Mouse (Mus musculus): ENCODE results near the gene Zfp385b. TPM values are rescaled to one million over a fixed set of nuclear protein-coding genes. Genes with fewer than 3 reads are reported as not detected.

Gene Zfp385b
- polyA plus RNA-seq, 1 experiment from 2014 or later = 2.8 TPM

GRCm38 (mm10) chr2:77618686-77619085, 200.8 kb downstream of the Zfp385b start:
- H3K4me2 ChIP-seq = no peak overlapping the region
- DNase-seq (ENCODE audit: low spot score) = no peak
- H3K27ac ChIP-seq (ENCODE audit: low read depth, low read length) = no peak overlapping the region
- H3K4me1 ChIP-seq (replicated peaks; ENCODE audit: control insufficient read depth, insufficient read depth, low read length) = no peaks in the 10 kb centered on the region
- no peak overlapping the region for H3K9ac ChIP-seq (ENCODE audit: low read depth, low read length)
- no peak for ATAC-seq (replicated peaks; ENCODE audit: low FRiP score)
- H3K4me3 ChIP-seq (ENCODE audit: low read depth, low read length) = no peak overlapping the region
- whole genome bisulfite sequencing = 82% methylated on average over 4 of the region's 4 CpGs
- no peaks in the 10 kb centered on the region for H3K9me3 ChIP-seq (ENCODE audit: control insufficient read depth, low read length)
- H3K27me3 ChIP-seq (replicated peaks; ENCODE audit: control insufficient read depth, insufficient read depth, low read length) = no peaks in the 10 kb centered on the region
- H3K36me3 ChIP-seq (ENCODE audit: control insufficient read depth, insufficient read depth, low read length) = no peaks in the 10 kb centered on the region

GRCm38 (mm10) chr2:77610303-77610991, 209.0 kb downstream of the Zfp385b start:
- ATAC-seq (replicated peaks; ENCODE audit: low FRiP score) (no peak), DNase-seq (ENCODE audit: low spot score) (no peak)
- no peak overlapping the region for H3K27ac ChIP-seq (ENCODE audit: low read depth, low read length)
- H3K4me1 ChIP-seq (replicated peaks; ENCODE audit: control insufficient read depth, insufficient read depth, low read length) = no peaks in the 10 kb centered on the region
- H3K36me3 ChIP-seq (ENCODE audit: control insufficient read depth, insufficient read depth, low read length) = no peaks in the 10 kb centered on the region
- H3K4me3 ChIP-seq (ENCODE audit: low read depth, low read length) = no peak overlapping the region
- no peak overlapping the region for H3K4me2 ChIP-seq
- no peaks in the 10 kb centered on the region for H3K27me3 ChIP-seq (replicated peaks; ENCODE audit: control insufficient read depth, insufficient read depth, low read length)
- 72% methylated on average over 7 of the region's 7 CpGs for WGBS
- H3K9me3 ChIP-seq (ENCODE audit: control insufficient read depth, low read length) = no peaks in the 10 kb centered on the region
- no peak overlapping the region for H3K9ac ChIP-seq (ENCODE audit: low read depth, low read length)

- DNase-seq (ENCODE audit: low spot score) = no peak
- H3K4me1 ChIP-seq (replicated peaks; ENCODE audit: control insufficient read depth, insufficient read depth, low read length) = no peaks in the 10 kb centered on the region
- no peak overlapping the region for H3K27ac ChIP-seq (ENCODE audit: low read depth, low read length)
- no peak for ATAC-seq (replicated peaks; ENCODE audit: low FRiP score)
- H3K9me3 ChIP-seq (ENCODE audit: control insufficient read depth, low read length) = no peaks in the 10 kb centered on the region
- H3K36me3 ChIP-seq (ENCODE audit: control insufficient read depth, insufficient read depth, low read length) = no peaks in the 10 kb centered on the region
- H3K27me3 ChIP-seq (replicated peaks; ENCODE audit: control insufficient read depth, insufficient read depth, low read length) = no peaks in the 10 kb centered on the region
- no peak overlapping the region for H3K9ac ChIP-seq (ENCODE audit: low read depth, low read length)
- no peak overlapping the region for H3K4me3 ChIP-seq (ENCODE audit: low read depth, low read length)
- WGBS = 66% methylated on average over 5 of the region's 5 CpGs
- no peak overlapping the region for H3K4me2 ChIP-seq
These were observed 210.0 kb downstream of the Zfp385b start for GRCm38 (mm10) chr2:77609452-77609851.

DNA sequence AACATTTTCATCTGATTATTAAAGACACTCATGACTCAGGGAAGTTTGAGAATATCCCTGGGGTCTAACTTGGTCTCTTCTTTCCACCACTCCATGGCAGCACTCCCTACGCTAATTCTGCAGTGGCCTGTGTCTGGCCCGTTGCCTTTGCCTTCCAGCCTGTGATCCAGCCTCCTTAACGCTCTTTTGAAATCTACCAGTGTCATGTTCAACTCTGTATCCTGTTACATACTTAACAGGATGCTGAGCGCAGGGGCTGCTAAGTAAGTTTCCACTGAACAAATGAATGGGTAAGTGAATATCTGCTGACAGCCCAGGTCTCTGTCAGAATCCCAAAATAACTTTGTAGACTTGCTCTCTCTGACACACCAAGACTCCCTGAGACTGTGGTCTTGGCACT, 210.8 kb downstream of the Zfp385b start:
- no peaks in the 10 kb centered on the region for H3K4me1 ChIP-seq (replicated peaks; ENCODE audit: control insufficient read depth, insufficient read depth, low read length)
- no peaks in the 10 kb centered on the region for H3K9me3 ChIP-seq (ENCODE audit: control insufficient read depth, low read length)
- no peak overlapping the region for H3K4me2 ChIP-seq
- H3K27ac ChIP-seq (ENCODE audit: low read depth, low read length) = no peak overlapping the region
- no peak overlapping the region for H3K4me3 ChIP-seq (ENCODE audit: low read depth, low read length)
- H3K9ac ChIP-seq (ENCODE audit: low read depth, low read length) = no peak overlapping the region
- no peak for ATAC-seq (replicated peaks; ENCODE audit: low FRiP score)
- WGBS = 72% methylated on average over 4 of the region's 4 CpGs
- no peaks in the 10 kb centered on the region for H3K27me3 ChIP-seq (replicated peaks; ENCODE audit: control insufficient read depth, insufficient read depth, low read length)
- no peaks in the 10 kb centered on the region for H3K36me3 ChIP-seq (ENCODE audit: control insufficient read depth, insufficient read depth, low read length)
- no peak for DNase-seq (ENCODE audit: low spot score)

DNA sequence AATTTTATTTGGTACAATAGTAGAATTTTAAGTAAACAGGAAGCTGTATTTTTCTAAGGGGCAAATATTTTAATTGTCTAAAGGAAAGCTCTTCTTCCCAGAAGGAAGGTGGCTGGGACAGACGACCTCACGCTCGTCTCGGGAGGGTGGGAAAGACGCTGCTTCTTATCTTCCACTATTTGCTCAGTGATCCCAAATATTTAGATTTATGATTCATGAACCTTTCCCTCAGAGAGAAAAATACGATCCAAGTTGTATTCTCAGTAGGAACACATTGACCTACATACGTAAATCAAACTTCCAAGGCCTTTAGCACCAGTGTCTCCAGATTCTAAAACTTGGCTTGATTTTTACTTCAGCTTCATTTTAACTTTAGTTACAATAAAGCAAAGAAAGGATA, 226.0 kb downstream of the Zfp385b start:
- Histone ChIP-seq H3K4me2 (no peak overlapping the region), H3K36me3 (ENCODE audit: control insufficient read depth, insufficient read depth, low read length) (no peaks in the 10 kb centered on the region), H3K4me1 (replicated peaks; ENCODE audit: control insufficient read depth, insufficient read depth, low read length) (no peaks in the 10 kb centered on the region), H3K27ac (ENCODE audit: low read depth, low read length) (no peak overlapping the region), H3K9ac (ENCODE audit: low read depth, low read length) (no peak overlapping the region), H3K27me3 (replicated peaks; ENCODE audit: control insufficient read depth, insufficient read depth, low read length) (no peaks in the 10 kb centered on the region), H3K4me3 (ENCODE audit: low read depth, low read length) (no peak overlapping the region), H3K9me3 (ENCODE audit: control insufficient read depth, low read length) (no peaks in the 10 kb centered on the region)
- DNase-seq (ENCODE audit: low spot score) = no peak
- ATAC-seq (replicated peaks; ENCODE audit: low FRiP score) = no peak
- 68% methylated on average over 7 of the region's 7 CpGs for WGBS

DNA sequence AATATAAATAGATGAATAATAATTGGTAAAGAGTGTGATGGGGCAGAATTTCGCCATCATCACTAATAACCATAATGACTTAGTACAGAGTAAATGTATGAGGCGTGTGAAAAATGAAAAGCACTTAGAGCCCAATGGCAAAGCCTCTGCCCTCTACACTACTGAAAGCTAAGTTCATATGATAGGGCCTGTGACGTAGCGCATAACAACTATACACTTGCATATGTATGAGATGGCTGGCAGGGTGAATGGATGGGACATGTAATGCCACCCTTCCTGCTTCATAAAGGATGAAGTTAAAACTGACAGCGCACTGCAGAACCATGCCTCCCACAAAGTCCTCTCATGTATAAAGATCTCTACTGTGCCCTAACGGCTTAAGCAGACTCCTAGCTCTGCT, 226.9 kb downstream of the Zfp385b start:
- Histone ChIP-seq H3K4me3 (ENCODE audit: low read depth, low read length) (no peak overlapping the region), H3K4me1 (replicated peaks; ENCODE audit: control insufficient read depth, insufficient read depth, low read length) (no peaks in the 10 kb centered on the region), H3K9me3 (ENCODE audit: control insufficient read depth, low read length) (no peaks in the 10 kb centered on the region), H3K27me3 (replicated peaks; ENCODE audit: control insufficient read depth, insufficient read depth, low read length) (no peaks in the 10 kb centered on the region), H3K27ac (ENCODE audit: low read depth, low read length) (no peak overlapping the region), H3K4me2 (no peak overlapping the region), H3K36me3 (ENCODE audit: control insufficient read depth, insufficient read depth, low read length) (no peaks in the 10 kb centered on the region), H3K9ac (ENCODE audit: low read depth, low read length) (no peak overlapping the region)
- no peak for ATAC-seq (replicated peaks; ENCODE audit: low FRiP score)
- 79% methylated on average over 6 of the region's 6 CpGs for WGBS
- no peak for DNase-seq (ENCODE audit: low spot score)

DNA sequence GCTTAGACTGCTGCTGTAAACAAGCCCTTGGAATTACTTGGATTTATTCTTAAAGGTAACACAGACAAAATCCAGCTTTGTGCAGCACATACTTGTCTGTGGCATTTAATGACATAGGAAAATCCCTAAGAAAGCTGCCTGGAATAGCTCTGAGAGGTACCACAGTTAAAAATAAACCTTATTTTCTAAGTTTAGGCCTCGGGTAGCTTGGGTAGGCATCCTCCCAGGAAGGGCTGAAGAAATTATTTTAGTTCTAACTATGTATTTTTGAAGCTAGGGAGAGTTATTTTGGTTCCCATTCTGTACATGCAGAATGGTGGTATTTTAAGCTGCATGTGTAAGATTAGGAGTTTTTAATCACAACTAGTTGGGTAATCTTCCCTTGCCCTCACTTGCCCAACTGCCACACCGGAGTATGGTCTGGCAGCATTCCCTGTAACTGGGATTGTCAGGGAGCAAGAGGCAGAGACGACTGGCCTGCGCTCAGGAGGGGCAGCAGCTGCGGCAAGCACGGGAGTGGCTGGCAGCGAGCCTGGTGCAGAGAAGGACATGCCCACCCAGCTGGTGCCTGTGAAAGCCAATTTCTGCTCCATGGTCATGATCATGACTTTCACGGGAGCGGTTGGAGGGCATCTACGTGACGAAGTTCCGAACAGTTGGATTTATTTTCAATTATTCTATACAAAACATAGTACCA, 230.1 kb downstream of the Zfp385b start:
- Histone ChIP-seq H3K4me2 (no peak overlapping the region), H3K27me3 (replicated peaks; ENCODE audit: control insufficient read depth, insufficient read depth, low read length) (no peaks in the 10 kb centered on the region), H3K9me3 (ENCODE audit: control insufficient read depth, low read length) (no peaks in the 10 kb centered on the region), H3K9ac (ENCODE audit: low read depth, low read length) (no peak overlapping the region), H3K27ac (ENCODE audit: low read depth, low read length) (no peak overlapping the region), H3K4me3 (ENCODE audit: low read depth, low read length) (no peak overlapping the region), H3K36me3 (ENCODE audit: control insufficient read depth, insufficient read depth, low read length) (no peaks in the 10 kb centered on the region), H3K4me1 (replicated peaks; ENCODE audit: control insufficient read depth, insufficient read depth, low read length) (no peaks in the 10 kb centered on the region)
- DNase-seq (ENCODE audit: low spot score) (no peak), ATAC-seq (replicated peaks; ENCODE audit: low FRiP score) (no peak)
- WGBS = 80% methylated on average over 12 of the region's 12 CpGs

DNA sequence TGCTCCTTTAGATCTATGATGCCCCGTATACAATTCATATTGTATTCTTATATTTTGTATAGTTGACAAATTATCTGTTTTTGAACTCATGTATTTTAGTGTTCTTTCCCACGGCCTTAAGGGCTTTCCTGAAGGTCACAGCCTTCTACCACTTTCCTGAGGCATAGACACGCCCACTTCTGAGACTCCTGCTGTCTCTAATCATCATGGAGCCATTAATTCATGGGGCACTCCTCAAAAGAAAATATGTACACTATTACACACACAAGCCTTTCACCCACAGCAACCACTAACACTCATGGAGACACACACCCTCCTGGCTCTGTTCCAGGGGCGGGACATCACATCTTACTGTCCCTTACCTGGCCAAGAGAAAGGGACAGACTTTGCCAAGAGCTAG, 232.1 kb downstream of the Zfp385b start:
- no peak overlapping the region for H3K9ac ChIP-seq (ENCODE audit: low read depth, low read length)
- no peak overlapping the region for H3K4me3 ChIP-seq (ENCODE audit: low read depth, low read length)
- no peaks in the 10 kb centered on the region for H3K4me1 ChIP-seq (replicated peaks; ENCODE audit: control insufficient read depth, insufficient read depth, low read length)
- no peaks in the 10 kb centered on the region for H3K27me3 ChIP-seq (replicated peaks; ENCODE audit: control insufficient read depth, insufficient read depth, low read length)
- no peaks in the 10 kb centered on the region for H3K9me3 ChIP-seq (ENCODE audit: control insufficient read depth, low read length)
- ATAC-seq (replicated peaks; ENCODE audit: low FRiP score) (no peak), DNase-seq (ENCODE audit: low spot score) (no peak)
- no peak overlapping the region for H3K4me2 ChIP-seq
- no peaks in the 10 kb centered on the region for H3K36me3 ChIP-seq (ENCODE audit: control insufficient read depth, insufficient read depth, low read length)
- WGBS = 78% methylated on average over 4 of the region's 4 CpGs
- H3K27ac ChIP-seq (ENCODE audit: low read depth, low read length) = no peak overlapping the region

All from liver, embryonic 11.5 days (tissue).